Mouse (Mus musculus) gastrocnemius, adult 18-20 months (tissue): ENCODE results near the gene Col25a1. TPM values are rescaled to one million over a fixed set of nuclear protein-coding genes. Genes with fewer than 3 reads are reported as not detected.

Experiments used
- DNase-seq: peaks from one replicate; pipeline ENCODE4 v3.0.0; 2021; ENCODE audit warnings: low spot score
- total RNA-seq, 2 experiments: library from RNA; stranded (reverse); gene quantifications; 2 replicates each; pipeline ENCODE4 v1.2.3; 2021

Col25a1 gene
- total RNA-seq, 2 experiments from 2014 or later, result 0.09 to 0.17 TPM

DNA sequence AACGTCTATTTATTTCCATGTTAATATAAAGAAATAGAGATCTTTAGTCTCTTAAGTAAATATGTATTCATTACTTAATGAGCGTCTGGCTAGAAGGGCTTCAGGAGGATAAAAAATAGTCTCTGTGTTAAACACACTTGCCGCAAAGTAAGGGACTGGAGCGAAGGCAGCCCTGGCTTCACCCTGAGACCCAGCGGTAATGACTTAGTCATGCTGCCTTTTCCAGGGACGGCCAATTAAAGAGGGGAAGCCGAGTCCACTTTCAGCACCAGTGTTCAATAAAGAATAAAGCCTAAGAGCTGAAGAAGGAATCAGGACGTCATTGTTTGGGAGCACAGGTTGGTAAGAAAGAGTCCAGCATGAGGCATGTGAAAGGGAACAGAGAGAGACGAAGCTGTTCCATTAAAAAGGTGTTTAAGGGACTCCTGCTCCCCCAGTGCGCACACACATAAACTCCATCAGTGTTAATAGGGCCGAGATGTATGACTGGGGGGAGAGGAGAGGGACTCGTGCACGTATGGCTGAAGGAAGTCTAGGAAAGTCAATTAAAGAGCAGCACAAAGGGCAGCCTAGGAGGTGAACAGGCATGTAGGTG is 30.1 kb downstream of the Col25a1 start:
- no peak for DNase-seq

DNA sequence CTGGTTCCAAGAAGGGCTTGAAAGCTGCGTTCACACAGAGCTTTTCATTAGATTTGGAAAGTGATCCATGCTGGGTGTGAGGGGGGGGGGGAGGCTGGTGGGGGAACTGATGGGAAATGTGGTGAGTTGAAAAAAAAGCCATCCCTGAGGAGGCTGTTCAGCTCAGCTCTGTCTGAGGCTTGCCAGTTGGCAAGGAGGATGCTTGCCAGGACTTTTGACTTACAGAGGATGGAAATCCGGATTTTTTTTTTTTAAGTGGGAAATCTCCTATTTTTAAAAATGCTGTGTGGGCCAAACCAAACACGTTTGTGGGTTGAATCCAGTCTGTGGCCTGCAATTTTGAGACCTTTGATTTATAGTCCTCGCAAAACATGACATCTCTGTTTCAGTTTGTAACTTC is 35.6 kb downstream of the Col25a1 start:
- no peak for DNase-seq

DNA sequence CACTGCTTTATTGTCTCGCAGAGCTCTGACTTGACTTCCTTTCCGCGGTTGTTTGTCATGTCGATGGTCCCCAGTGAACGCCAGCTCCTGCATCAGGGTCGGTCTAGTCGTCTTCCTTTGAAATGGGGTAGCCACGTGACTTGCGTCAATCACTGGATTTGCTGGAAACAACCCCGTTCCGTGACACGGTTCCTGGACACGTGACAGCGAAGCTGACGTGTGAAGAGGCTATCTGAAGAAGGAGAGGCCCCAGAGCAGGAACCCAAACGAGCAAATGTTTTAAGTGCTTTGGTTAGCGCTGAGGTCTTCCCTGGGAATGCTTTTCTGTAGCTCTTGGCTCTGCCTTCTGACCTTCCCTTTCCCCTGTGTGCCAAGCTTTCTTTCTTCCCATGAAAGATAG is 41.5 kb downstream of the Col25a1 start:
- no peak for DNase-seq

DNA sequence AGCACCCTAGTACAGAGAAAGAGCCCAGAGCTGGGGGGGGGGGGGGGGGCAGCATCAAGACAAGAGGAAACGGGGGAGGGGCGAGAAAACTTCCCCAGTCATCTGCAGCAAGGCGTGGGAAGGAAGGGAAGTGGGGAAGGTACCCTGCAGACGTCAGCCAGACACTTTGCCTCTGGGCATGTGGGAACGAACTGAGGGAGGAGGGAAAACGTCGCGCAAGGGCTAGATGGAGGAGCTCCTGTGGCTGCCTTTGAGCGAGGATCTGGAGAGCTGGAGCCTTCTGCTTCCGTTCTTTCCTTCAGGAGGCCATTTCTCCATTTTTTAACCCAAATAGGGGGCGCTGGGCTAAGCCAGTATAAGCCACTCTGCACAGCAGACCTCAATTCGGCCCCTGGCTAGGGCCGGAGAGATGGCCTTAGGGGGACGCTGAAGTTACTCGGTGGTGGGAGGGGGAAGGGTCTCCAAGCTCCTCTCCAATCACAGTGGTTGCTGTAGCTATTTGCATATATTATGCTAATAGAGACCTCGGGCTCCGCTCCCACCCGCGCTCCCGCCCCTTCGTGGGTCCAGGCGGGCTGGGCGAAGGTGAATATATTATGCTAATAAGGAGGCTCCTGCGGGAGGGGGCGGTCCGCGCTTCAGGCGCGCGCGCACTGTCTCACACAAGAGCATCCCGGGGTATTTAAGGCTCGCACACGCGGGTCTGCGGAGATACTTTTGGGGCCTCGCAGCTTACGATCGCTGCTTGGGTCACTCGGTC is 49.1 kb downstream of the Col25a1 start:
- peak; percentile 23 for DNase-seq

DNA sequence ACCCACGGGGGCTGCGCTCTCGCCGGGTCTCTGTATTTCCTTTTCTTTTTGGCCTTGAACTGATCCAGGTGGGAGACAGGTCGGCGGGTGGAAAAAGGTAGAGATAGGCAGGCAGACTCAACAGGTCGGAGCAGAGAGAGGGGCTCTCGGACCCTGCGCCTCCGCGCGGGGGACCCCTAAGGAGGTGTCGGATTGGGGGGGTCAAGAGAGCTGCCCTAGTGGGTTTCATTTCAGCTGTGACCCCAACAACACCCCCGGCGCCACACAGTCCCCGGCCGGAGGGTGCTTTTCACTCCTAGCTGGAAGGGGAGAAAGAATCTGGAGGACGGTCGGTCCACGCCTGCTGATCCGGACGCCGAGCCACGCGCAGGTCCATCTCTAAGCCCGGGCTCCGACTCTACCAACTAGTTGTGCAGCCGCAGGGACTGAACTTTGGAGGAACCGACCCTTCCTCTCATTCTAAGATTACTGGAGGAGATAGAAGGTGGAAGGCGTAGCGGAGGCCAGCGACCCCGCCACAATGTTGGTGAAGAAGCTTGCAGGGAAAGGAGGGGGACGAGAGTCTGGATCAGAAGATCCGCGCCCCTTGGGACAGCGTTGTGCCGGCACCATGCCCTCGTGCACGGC is 49.8 kb downstream of the Col25a1 start:
- no peak for DNase-seq

DNA sequence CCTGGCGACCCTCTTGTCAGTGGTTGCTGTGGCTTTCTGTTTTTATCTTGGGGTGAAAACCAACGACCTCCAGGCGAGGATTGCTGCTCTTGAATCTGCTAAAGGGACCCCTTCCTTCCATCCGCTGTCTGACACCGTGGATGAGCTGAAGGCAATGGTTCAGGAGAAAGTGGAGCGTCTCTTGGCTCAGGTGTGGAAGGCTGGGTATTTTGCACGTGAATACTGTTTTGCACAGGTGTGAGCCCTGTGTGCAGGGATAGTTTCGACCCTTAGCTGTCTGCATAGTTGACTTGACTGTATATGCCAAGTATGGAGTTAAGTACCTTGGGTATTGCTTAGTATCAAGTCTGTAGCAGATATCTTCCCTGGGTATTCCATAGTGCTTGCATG is 50.3 kb downstream of the Col25a1 start:
- no peak for DNase-seq

DNA sequence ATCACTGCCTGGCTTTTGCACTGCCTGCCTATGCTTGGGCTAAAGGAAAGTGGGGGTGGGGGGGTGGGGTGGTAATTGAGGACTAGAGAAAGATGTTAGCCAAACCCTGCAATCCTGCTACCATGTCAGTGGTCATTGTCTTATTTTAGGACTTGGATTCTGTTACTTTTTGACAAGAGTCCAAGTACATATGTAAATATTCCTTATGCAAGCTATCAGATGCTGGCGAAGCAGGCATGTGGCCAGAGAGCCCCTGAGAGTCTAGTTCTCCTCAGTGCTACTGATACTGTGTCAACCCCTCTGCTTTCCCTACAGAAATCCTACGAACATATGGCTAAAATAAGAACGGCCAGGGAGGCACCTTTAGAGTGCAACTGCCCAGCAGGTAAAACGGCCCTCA is 51.1 kb downstream of the Col25a1 start:
- DNase-seq, result no peak

DNA sequence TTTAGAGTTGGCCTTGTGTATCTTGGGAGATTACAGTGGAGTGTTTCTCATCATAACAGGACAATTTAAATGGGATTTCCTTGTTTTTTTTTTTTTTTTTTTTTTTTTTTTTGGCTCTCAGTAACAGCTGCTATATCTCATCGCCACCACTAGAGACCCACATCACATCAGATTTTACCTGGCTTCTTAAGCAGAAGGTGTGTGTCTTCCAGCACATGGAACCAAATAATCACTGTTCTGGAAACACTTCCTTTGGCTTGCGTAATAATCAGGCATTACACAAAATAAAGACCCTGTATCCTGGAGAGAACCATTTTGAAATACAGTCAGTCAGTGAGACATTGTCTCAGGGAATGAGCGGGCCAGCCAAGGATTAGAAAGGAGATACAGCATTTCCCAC is 53.8 kb downstream of the Col25a1 start:
- DNase-seq, result no peak

DNA sequence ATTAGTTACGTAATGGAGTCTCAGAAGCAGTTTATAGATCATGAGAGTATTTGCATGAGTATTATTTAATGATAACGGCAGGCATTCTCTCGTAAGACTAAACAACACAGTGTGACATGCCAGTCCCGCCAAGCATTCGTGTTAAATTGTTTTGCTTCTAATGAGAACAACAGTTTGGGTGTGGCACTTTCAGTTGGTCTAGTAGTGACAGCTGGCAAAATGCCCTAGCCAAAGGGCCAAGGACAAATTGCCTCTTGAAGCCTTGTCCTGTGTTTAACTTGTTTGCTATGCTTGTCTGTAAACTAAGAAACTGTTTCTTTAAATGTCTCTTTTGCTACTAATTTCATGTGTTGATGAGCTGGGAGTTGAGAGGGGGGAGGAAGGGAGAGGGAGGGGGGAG is 56.3 kb downstream of the Col25a1 start:
- no peak for DNase-seq

DNA sequence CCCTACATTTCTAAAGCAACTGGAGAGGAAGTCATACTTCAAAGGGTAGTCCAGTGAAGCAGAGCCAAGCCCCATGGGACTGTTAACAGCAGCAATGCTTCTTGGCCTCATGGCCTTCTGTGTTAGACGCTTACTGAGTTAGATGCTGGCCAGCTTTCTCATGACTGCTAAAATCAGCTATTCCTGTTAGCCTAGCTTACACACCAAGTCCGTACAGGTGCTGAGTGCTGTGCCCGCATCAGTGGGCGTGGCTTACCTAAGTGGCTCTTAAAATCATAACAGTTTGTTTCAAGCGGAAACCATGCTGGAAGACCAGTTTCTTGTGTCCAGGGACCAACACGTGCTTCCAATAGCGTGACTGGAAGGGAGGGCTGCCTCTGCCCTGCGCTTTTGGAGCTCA is 62.1 kb downstream of the Col25a1 start:
- no peak for DNase-seq

DNA sequence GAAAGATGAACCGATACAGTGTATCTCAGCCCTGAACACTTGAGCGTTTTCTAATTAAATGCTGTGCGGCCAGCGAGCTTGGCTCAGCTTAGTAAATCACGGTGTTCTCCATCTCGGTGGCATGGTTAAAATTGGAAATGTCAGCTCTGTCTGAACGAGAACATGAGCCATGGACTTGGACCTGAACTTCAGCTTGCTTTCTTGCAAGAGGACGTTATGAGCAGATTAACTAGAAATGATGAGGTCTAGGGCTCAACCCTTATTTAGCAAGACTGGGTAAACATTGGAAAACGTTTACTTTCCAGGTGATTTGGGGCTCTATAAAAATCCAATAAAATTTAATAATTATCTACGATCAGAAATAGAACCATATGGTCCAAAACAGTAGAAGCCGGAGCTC is 83.3 kb downstream of the Col25a1 start:
- DNase-seq, result no peak

DNA sequence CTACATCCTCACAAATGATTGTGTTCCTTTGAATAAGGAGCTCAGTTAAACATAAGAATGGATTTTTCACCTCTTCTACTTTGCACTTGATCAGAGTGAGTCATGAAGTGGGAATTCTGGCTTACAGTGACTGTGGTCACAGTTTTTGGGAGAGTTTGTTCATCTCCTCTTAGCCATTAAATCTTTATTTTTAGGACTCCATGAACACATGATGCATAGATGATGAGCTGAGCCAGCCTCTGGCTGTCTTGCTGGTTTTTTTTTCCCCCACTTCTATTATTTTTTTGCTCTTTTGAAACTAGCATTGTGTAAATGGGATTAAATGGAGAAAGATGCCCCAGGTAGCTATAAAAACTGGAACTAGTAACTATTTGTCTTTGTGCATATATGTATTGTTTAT is 84.8 kb downstream of the Col25a1 start:
- DNase-seq, result no peak

DNA sequence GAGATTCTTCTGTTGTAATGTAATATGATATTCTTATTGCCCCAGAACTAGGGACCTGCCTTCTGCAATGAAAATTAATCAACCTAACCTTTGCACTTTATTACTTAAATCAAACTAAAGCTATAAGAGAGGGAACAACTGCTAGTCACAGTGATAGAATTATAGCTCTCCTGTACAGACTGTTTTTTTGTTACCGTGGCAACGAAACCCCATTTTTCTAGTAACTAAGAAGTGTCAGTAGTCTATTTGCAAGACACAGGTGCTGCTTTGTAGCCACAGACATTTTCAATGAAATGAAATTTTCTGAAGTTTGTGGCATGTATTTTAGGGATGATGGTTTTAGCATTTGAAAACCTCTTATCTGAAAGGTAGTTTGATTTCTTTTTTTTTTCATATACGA is 85.3 kb downstream of the Col25a1 start:
- no peak for DNase-seq

DNA sequence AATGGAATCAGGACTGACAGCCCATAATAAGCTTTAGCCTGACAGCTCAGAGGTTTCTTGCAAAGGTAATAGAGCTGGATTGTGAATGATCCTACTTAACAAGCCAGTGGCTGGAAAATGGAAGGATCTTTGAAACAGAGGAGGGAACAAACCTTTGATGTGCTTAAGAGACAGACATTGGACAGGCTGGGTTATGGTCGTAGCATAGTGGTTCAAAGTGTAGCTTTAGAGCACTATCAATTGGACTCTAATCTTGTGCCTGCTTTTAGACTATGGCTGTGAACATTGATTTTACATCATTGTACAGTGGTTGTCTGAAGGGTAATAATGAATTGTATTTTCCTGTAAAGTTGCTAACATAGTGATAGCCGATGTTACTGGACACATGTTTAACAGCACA is 86.4 kb downstream of the Col25a1 start:
- DNase-seq, result no peak

DNA sequence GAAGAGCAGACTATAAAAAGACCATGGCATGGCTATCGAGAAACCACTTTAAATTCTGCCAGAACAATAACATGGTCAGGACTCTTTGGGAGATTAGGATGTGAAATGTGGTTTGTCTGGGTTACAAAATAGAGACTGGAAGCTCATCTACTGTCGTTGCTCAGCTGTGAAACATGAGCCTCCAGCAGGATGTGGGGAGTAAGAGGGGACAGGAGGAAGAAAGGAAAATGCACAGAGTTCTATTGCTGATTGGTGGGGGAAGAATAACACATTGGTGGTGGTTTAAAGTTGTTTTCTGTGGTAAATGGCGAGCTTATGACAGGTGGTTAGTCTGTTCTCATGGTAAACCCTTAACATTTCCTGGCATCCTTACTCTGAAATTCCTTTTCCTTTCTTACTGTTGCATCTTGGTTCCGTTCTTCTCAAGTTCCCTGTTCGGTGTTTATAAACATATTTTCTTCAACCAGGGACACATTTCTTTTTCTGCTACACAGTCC is 87.0 kb downstream of the Col25a1 start:
- no peak for DNase-seq

DNA sequence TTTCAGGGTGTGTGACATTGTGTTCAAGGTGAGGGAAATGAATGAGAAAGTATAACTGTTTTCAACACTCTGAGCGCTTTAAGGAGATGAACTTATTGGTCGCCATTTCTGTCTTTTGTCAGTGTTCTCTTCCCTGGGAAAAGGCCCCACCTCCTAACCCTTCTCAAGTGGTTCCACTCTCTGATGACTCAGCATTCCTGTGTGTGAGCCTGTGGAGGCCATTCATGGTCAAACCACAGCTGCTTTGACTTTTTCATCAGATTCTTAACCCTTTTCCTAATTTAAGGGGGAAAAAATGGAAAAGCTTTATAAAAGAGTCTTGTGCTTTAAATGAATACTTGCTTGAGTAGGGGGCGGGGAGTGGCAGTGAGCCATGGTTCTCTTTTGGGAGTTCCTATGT is 89.5 kb downstream of the Col25a1 start:
- DNase-seq, result no peak

DNA sequence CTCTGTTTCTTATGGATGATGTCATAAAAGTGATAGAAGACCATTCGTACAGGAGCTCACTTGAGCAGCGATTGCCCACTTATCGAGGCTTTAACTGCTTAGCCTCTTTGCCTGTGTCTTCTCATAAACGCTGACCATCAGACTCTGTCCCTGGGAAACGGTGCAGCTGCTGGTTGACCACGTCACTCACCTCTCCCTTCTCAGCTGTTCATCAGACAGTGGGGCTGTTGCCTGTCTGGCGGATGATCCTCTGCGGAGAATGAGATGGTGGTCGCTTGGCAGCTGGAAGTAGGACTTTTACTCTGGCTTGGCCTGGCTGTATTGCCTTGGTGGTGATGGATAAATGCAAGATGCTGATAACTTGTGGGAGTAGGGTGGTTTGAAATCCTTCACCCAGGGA is 96.9 kb downstream of the Col25a1 start:
- DNase-seq, result no peak

DNA sequence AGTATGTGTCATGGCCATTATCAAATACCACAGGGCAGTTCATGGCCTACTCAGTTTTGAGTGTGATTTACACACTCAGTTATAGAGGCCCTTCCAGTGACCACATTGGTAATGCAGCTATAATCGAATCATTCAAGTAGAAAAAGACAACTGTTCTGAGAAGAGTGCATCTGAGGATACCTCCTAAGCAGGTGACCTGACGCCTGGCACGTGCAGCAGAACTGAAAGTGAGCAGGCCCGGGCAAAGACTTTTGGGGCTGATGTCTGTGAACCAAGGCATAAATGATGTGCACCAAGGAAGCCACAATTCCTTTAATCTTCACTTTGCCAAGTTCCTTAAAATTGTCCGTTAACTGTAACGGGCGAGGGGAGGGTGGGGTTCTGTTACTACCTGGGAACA is 101.6 kb downstream of the Col25a1 start:
- no peak for DNase-seq

DNA sequence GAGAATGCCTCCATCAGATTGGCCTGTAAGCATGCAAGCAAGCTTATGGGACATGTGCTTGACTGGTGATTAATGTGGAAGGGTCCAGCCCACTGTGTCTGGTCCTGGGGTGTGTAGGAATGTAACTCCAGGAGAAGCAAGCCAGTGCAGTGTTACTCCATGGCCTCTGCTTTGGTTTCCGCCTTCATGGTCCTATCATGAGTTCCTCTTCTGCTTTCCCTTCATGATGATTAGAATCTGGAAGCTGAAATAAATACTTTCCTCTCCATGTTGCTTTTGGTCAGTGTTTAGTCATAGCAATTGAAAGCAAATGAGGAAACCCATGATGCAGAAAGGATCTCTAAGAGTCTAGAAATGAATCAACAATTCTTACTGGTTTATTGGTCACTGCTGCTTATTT is 103.9 kb downstream of the Col25a1 start:
- no peak for DNase-seq

DNA sequence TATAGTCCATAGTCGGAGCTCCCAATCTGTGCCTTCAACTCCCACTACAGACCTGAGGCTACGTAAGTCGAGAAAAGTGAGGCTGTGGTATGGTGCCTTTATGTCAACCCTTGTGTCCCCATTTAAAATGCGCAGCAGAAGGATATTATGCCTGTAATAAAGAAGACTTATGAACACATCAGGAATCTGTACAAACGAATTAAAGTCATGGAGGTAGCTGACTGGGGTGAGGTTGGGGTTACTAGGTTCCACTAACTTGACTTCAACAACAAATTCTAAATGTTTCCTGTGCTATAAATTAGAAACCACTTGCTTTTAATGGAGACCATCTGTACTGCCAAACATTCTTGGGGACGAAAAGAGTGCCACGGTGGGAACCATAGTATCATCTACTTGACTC is 104.8 kb downstream of the Col25a1 start:
- no peak for DNase-seq

DNA sequence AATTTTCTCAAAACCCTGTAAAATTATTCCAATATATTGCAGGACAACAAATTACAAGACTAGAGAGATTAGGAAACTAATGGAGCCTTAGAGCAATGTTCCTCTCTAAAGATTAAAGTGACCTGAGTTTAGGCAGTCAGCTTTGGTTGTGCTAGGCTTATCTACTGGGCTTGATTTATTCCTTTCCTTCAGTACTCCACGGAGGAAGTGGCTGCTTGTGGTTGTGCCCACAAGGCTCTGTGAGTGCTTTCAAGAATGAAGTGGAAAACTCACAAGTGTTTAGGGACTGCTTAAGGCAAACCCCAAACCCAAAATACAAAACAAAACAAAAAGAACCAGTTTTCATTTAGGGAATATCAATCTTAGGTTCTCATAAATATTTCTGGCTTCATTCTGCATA is 106.6 kb downstream of the Col25a1 start:
- no peak for DNase-seq

DNA sequence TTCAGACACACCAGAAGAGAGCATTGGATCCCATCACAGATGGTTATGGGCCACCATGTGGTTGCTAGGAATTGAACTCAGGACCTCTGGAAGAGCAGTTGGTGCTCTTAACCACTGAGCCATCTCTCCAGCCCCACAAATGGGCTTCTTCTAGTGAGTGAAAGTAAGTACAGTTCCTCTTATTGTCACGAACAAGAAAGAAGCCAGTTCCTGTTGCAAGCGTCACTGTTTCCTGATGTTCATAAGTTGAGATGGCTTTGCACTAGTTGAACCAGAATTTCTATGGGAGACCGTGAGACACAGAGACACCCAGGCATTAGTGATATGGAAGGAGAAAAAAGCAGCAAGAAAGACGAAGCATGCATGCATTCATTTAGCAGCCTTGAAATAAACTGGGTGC is 110.6 kb downstream of the Col25a1 start:
- DNase-seq, result no peak
